11 mouse cellular contexts compared by ENCODE assay signal in the genomic region with DNA sequence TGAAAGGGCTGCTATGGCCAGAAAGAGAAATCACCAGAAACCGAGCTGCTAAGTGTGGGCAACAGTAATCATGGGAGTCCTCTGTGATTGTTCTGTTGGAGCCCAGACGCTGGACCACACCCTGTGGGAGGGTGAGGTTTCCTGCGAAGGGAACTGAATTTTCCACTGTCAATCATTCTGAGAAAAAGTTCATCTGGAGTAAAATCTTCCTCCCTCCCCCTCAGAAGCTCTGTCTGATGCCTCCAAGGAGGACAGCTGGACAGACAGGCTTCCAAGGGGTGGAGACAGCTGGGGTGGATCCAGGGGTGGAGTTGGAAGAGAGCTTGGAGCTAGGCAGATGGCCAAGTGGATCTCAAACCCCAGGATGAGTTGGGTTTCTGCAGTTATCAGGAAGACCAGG. TPM values are rescaled to one million over a fixed set of nuclear protein-coding genes. Genes with fewer than 3 reads are reported as not detected.
DNase-seq lines count a peak whose midpoint lies in the region; ATAC-seq and TF ChIP-seq lines count a peak whose summit lies in the region.
"Had no signal": no experiment of that assay in that cellular context is flagged by ENCODE, and none has a peak within 500 bp of the region (broad histone marks: within the 10 kb centered on the region; RNA-seq: fewer than 3 reads in every experiment).

No protein-coding gene starts in this region.

- H3K4me1 ChIP-seq in MEL (ENCODE audit: control insufficient read depth in 1 of 2, insufficient read depth in 2 of 2, low read length in 2 of 2), result peaks cover 8 to 13% of the 10 kb centered on the region in 2 experiments; a peak in 3 of 4 replicates
- H3K4me1 ChIP-seq in heart, embryonic 14.5 days (ENCODE audit: control insufficient read depth in 2 of 2, insufficient read depth in 2 of 2, low read length in 2 of 2), result peaks cover 4 to 12% of the 10 kb centered on the region in 2 experiments; a peak in 3 of 4 replicates
- no peaks in the 10 kb centered on the region for H3K4me1 ChIP-seq in liver, embryonic 11.5 days (replicated peaks; ENCODE audit: control insufficient read depth, insufficient read depth, low read length)
- H3K4me1 ChIP-seq in forebrain, embryonic 15.5 days, result no peaks in the 10 kb centered on the region
- H3K4me1 ChIP-seq in intestine, embryonic 15.5 days (replicated peaks), result peaks cover 9% of the 10 kb centered on the region; the same call in 1 of the 2 replicates

- WGBS in heart, embryonic 14.5 days, result 22% methylated on average over 3 of the region's 3 CpGs
- WGBS in liver, embryonic 11.5 days, result 24% methylated on average over 3 of the region's 3 CpGs
- WGBS in forebrain, embryonic 15.5 days, result 55% methylated on average over 3 of the region's 3 CpGs
- WGBS in intestine, embryonic 15.5 days, result 21% methylated on average over 3 of the region's 3 CpGs

- H3K9ac ChIP-seq in MEL (ENCODE audit: control insufficient read depth, low read depth, low read length, poor library complexity, severe bottlenecking), result no peak overlapping the region
- H3K9ac ChIP-seq in heart, embryonic 14.5 days (ENCODE audit: low read length), result no peak overlapping the region
- no peak overlapping the region for H3K9ac ChIP-seq in liver, embryonic 11.5 days (ENCODE audit: low read depth, low read length)
- H3K9ac ChIP-seq in forebrain, embryonic 15.5 days (replicated peaks), result no peak overlapping the region
- H3K9ac ChIP-seq in intestine, embryonic 15.5 days, result no peak overlapping the region
- H3K9ac ChIP-seq: limb, embryonic 12.5 days had no signal

- no peak overlapping the region for H3K27ac ChIP-seq in MEL (ENCODE audit: control insufficient read depth, low read depth, low read length)
- no peak overlapping the region for H3K27ac ChIP-seq in heart, embryonic 14.5 days (replicated peaks in 1 of 2; ENCODE audit: control insufficient read depth in 1 of 2, insufficient read depth in 1 of 2, low read depth in 2 of 2, low read length in 2 of 2)
- no peak overlapping the region for H3K27ac ChIP-seq in liver, embryonic 11.5 days (ENCODE audit: low read depth, low read length)
- H3K27ac ChIP-seq in forebrain, embryonic 15.5 days (replicated peaks), result no peak overlapping the region
- no peak overlapping the region for H3K27ac ChIP-seq in intestine, embryonic 15.5 days
- H3K27ac ChIP-seq: limb, embryonic 12.5 days had no signal

- TF ChIP-seq POLR2A in MEL (IDR thresholded peaks at IDR 0.05; ENCODE audit: control insufficient read depth in 1 of 2, insufficient read depth in 1 of 2, low read depth in 1 of 2, low read length in 2 of 2, poor library complexity in 1 of 2), result no peak

- no peaks in the 10 kb centered on the region for H3K9me3 ChIP-seq in MEL (replicated peaks; ENCODE audit: insufficient read depth, low read length)
- H3K9me3 ChIP-seq in heart, embryonic 14.5 days (ENCODE audit: control insufficient read depth, low read length), result no peaks in the 10 kb centered on the region
- no peaks in the 10 kb centered on the region for H3K9me3 ChIP-seq in liver, embryonic 11.5 days (ENCODE audit: control insufficient read depth, low read length)
- no peaks in the 10 kb centered on the region for H3K9me3 ChIP-seq in forebrain, embryonic 15.5 days
- H3K9me3 ChIP-seq in intestine, embryonic 15.5 days, result no peaks in the 10 kb centered on the region
- H3K9me3 ChIP-seq: limb, embryonic 12.5 days had no signal

- DNase-seq in 3T3-L1 (ENCODE audit: low read depth, low spot score) (peak; percentile 78), MEL (ENCODE audit: low read depth, low spot score) (peak; percentile 54)
- DNase-seq in lung, adult 18-20 months, result peak; percentile 79 to 83
- no peak for DNase-seq in liver, embryonic 11.5 days (ENCODE audit: low spot score)
- no peak for DNase-seq in layer of hippocampus, adult 11-12 months (ENCODE audit: low spot score)

- H3K79me2 ChIP-seq in MEL (ENCODE audit: control insufficient read depth, insufficient read depth, low read length, poor library complexity), result no peaks in the 10 kb centered on the region

- peak in 1 of 2 experiments; percentile 63; a peak in 2 of 4 replicates for TF ChIP-seq EP300 in MEL (IDR thresholded peaks at IDR 0.05; ENCODE audit: low read depth in 1 of 2, low read length in 2 of 2)

- ATAC-seq in heart, embryonic 14.5 days (ENCODE audit: insufficient number of reproducible peaks, insufficient read depth, low FRiP score, low read depth), result peak; percentile 59; the same call in 1 of the 2 replicates
- ATAC-seq in liver, embryonic 11.5 days (replicated peaks; ENCODE audit: low FRiP score), result no peak
- ATAC-seq in forebrain, embryonic 15.5 days (replicated peaks), result no peak
- ATAC-seq in intestine, embryonic 15.5 days, result no peak
- ATAC-seq: Patski had no signal

- TF ChIP-seq CTCF in MEL (IDR thresholded peaks at IDR 0.05 in 2 of 3, conservative IDR thresholded peaks at IDR 0.05 in 1 of 3; ENCODE audit: control insufficient read depth in 1 of 3, insufficient read depth in 1 of 3, low read depth in 2 of 3, low read length in 3 of 3, poor library complexity in 1 of 3, severe bottlenecking in 1 of 3), result no peak

- H3K36me3 ChIP-seq in MEL (ENCODE audit: control insufficient read depth in 1 of 2, insufficient read depth in 2 of 2, low read length in 2 of 2), result peaks cover 0 to 11% of the 10 kb centered on the region in 2 experiments; a peak in 2 of 4 replicates
- no peaks in the 10 kb centered on the region for H3K36me3 ChIP-seq in heart, embryonic 14.5 days (ENCODE audit: control insufficient read depth, insufficient read depth, low read length)
- no peaks in the 10 kb centered on the region for H3K36me3 ChIP-seq in liver, embryonic 11.5 days (ENCODE audit: control insufficient read depth, insufficient read depth, low read length)
- H3K36me3 ChIP-seq in forebrain, embryonic 15.5 days, result no peaks in the 10 kb centered on the region
- H3K36me3 ChIP-seq in intestine, embryonic 15.5 days, result no peaks in the 10 kb centered on the region
- H3K36me3 ChIP-seq: limb, embryonic 12.5 days had no signal

- no peak overlapping the region for H3K4me2 ChIP-seq in heart, embryonic 14.5 days (ENCODE audit: low read length)
- H3K4me2 ChIP-seq in liver, embryonic 11.5 days, result no peak overlapping the region
- no peak overlapping the region for H3K4me2 ChIP-seq in forebrain, embryonic 15.5 days (replicated peaks)
- no peak overlapping the region for H3K4me2 ChIP-seq in intestine, embryonic 15.5 days (replicated peaks)
- H3K4me2 ChIP-seq: limb, embryonic 12.5 days had no signal

- H3K4me3 ChIP-seq in MEL (ENCODE audit: control insufficient read depth in 1 of 2, insufficient read depth in 1 of 2, low read depth in 2 of 2, low read length in 2 of 2), result no peak overlapping the region
- H3K4me3 ChIP-seq in heart, embryonic 14.5 days (ENCODE audit: control insufficient read depth in 1 of 2, insufficient read depth in 1 of 2, low read depth in 1 of 2, low read length in 2 of 2), result no peak overlapping the region
- no peak overlapping the region for H3K4me3 ChIP-seq in liver, embryonic 11.5 days (ENCODE audit: low read depth, low read length)
- no peak overlapping the region for H3K4me3 ChIP-seq in forebrain, embryonic 15.5 days
- H3K4me3 ChIP-seq in intestine, embryonic 15.5 days (replicated peaks), result no peak overlapping the region
- H3K4me3 ChIP-seq: limb, embryonic 12.5 days had no signal

- TF ChIP-seq RAD21 in MEL (IDR thresholded peaks at IDR 0.05; ENCODE audit: low read depth, low read length), result no peak

- peaks cover 2 to 9% of the 10 kb centered on the region in 2 experiments; a peak in 3 of 4 replicates for H3K27me3 ChIP-seq in MEL (ENCODE audit: control insufficient read depth in 1 of 2, insufficient read depth in 2 of 2, low read length in 2 of 2)
- H3K27me3 ChIP-seq in heart, embryonic 14.5 days (ENCODE audit: control insufficient read depth, insufficient read depth, low read length), result no peaks in the 10 kb centered on the region
- H3K27me3 ChIP-seq in liver, embryonic 11.5 days (replicated peaks; ENCODE audit: control insufficient read depth, insufficient read depth, low read length), result no peaks in the 10 kb centered on the region
- H3K27me3 ChIP-seq in forebrain, embryonic 15.5 days, result no peaks in the 10 kb centered on the region
- no peaks in the 10 kb centered on the region for H3K27me3 ChIP-seq in intestine, embryonic 15.5 days (replicated peaks)
- H3K27me3 ChIP-seq: limb, embryonic 12.5 days; Patski had no signal

TF ChIP-seq in MEL, 35 proteins besides CTCF, POLR2A, EP300 and RAD21:
- TF ChIP-seq MAX (IDR thresholded peaks at IDR 0.05; ENCODE audit: low read length), result no peak
- TF ChIP-seq RCOR1 (IDR thresholded peaks at IDR 0.05; ENCODE audit: low read depth, low read length), result peak; percentile 71; the same call in 1 of the 2 replicates
- peak; percentile 15; the same call in 1 of the 2 replicates for TF ChIP-seq MYB (IDR thresholded peaks at IDR 0.05; ENCODE audit: low read depth, low read length)

RNA-seq across cellular contexts. Expression of gene Amotl1, which starts 19.8 kb away (rescaled TPM):
- total RNA-seq in MEL (2012; rRNA removed), result 9.1 and 9.3 TPM in 2 replicates
- 1 to 10 TPM in 1 of 2 experiments, not detected in 1; 7.4 TPM for polyA plus RNA-seq in MEL (2012; ENCODE audit: insufficient read depth in 1 of 2, insufficient read length in 2 of 2, low read depth in 1 of 2, low replicate concordance in 2 of 2, missing spikeins in 1 of 2)
- 25.5 and 26.4 TPM in 2 replicates for polyA plus RNA-seq in heart, embryonic 14.5 days (2014; fragmentation: Nextera tagmentation; extraction: Ambion mirVana)
- polyA plus RNA-seq in liver, embryonic 11.5 days (2014; fragmentation: Nextera tagmentation; extraction: Ambion mirVana), result 8.5 and 9.5 TPM in 2 replicates
- polyA plus RNA-seq in forebrain, embryonic 15.5 days (2015; fragmentation: Nextera tagmentation; extraction: Ambion mirVana), result 9.4 and 9.6 TPM in 2 replicates
- 10.1 and 11.7 TPM in 2 replicates for polyA plus RNA-seq in intestine, embryonic 15.5 days (2015; fragmentation: Nextera tagmentation; extraction: Ambion mirVana)
- total RNA-seq: hematopoietic stem cell, adult 5-6 weeks had no signal

Comparison
In these comparisons a context has a peak if more than half of its experiments do, and no peak if none do; other contexts are left out.
1. DNase-seq: peak in 3T3-L1 (single experiment), MEL (single experiment) and lung, adult 18-20 months (2 of 2); none in liver, embryonic 11.5 days (single experiment) and layer of hippocampus, adult 11-12 months (single experiment).